Mouse (Mus musculus) midbrain, postnatal 0 days (tissue): ENCODE data around the gene Ldlrad3. TPM values are rescaled to one million over a fixed set of nuclear protein-coding genes. Genes with fewer than 3 reads are reported as not detected.
A peak's percentile ranks its signal among the peaks of the same experiment; 100 is the strongest.

ENCODE experiments used
- ATAC-seq: fragments of 200-750 bp; cut with Nextera tagmentation; 2 replicates; pipeline ENCODE4 v1.8.0; 2017; ENCODE audit warnings: moderate number of reproducible peaks, mild to moderate bottlenecking, moderate TSS enrichment, moderate library complexity; ENCODE audit not compliant: low FRiP score
- DNase-seq: peaks from one replicate; pipeline ENCODE4 v3.0.0-alpha.2; 2015; ENCODE audit warnings: low spot score
- H3K27ac ChIP-seq: fragments of 300-500 bp; sonication (generic); 2 replicates; pipeline ENCODE4 v1.5.1; 2014; ENCODE audit warnings: low read depth, mild to moderate bottlenecking, low read length, mixed read lengths
- H3K27me3 ChIP-seq: fragments of 300-500 bp; sonication (generic); 2 replicates; pipeline ENCODE4 v1.6.1; 2014; ENCODE audit warnings: low read length, control low read depth, mixed read lengths; ENCODE audit not compliant: insufficient read depth
- H3K36me3 ChIP-seq: fragments of 300-500 bp; sonication (generic); 2 replicates; pipeline ENCODE4 v1.6.1; 2014; ENCODE audit warnings: low read length, control low read depth, mixed read lengths; ENCODE audit not compliant: insufficient read depth
- H3K4me1 ChIP-seq: fragments of 300-500 bp; sonication (generic); 2 replicates; pipeline ENCODE4 v1.6.1; 2014; ENCODE audit warnings: mild to moderate bottlenecking, control low read depth, antibody characterized with exemption, low read length, mixed read lengths; ENCODE audit not compliant: insufficient read depth
- H3K4me2 ChIP-seq: fragments of 300-500 bp; sonication (generic); 2 replicates; pipeline ENCODE4 v1.6.1; 2014; ENCODE audit warnings: low read depth, mild to moderate bottlenecking, low read length, mixed read lengths; ENCODE audit not compliant: poor library complexity, severe bottlenecking
- H3K4me3 ChIP-seq: fragments of 300-500 bp; sonication (generic); 2 replicates; pipeline ENCODE4 v1.5.1; 2014; ENCODE audit warnings: low read depth, mild to moderate bottlenecking, low read length, moderate library complexity
- H3K9ac ChIP-seq: fragments of 300-500 bp; sonication (generic); replicated peaks from 2 replicates; pipeline ENCODE4 v1.6.1; 2014; ENCODE audit warnings: mild to moderate bottlenecking, low read length, moderate library complexity, mixed read lengths; ENCODE audit not compliant: poor library complexity, severe bottlenecking
- H3K9me3 ChIP-seq: fragments of 300-500 bp; sonication (generic); 2 replicates; pipeline ENCODE4 v1.6.1; 2016; ENCODE audit warnings: low read length, control low read depth
- CTCF ChIP-seq: IDR thresholded peaks from 2 replicates; pipeline ENCODE4 v1.5.1; 2016; ENCODE audit warnings: antibody characterized with exemption, mild to moderate bottlenecking
- WGBS: fragments of 180-500 bp; shearing (Covaris S2); extraction: QIAGEN DNeasy Blood & Tissue Kit; methylation state at CpG from one replicate; pipeline ENCODE4 v1.1.7; 2014; 5-methylcytosine and 5-hydroxymethylcytosine counted together
- polyA plus RNA-seq: library from polyadenylated mRNA; unstranded; fragments of >200 nt; fragmentation: Nextera tagmentation; extraction: Ambion mirVana; gene quantifications from 2 replicates; pipeline ENCODE4 v1.2.1, GENCODE M21; 2015
- total RNA-seq: library from RNA; depleted of rRNA; stranded (reverse); fragments of >200 nt; gene quantifications from 2 replicates; pipeline ENCODE4 v1.2.3, GENCODE M21; 2014

Ldlrad3 gene
- total and polyA plus RNA-seq, 2 experiments from 2014 or later = 18.4 to 25.0 TPM

- H3K27ac ChIP-seq = no peak overlapping the region
- H3K9me3 ChIP-seq = no peaks in the 10 kb centered on the region
- DNase-seq (no peak), ATAC-seq (no peak)
- H3K4me1 ChIP-seq = peaks cover 5% of the 10 kb centered on the region; the same call in 1 of the 2 replicates
- no peak overlapping the region for H3K4me3 ChIP-seq
- H3K9ac ChIP-seq = no peak overlapping the region
- no peak for TF ChIP-seq CTCF
- H3K36me3 ChIP-seq = no peaks in the 10 kb centered on the region
- no peaks in the 10 kb centered on the region for H3K27me3 ChIP-seq
- H3K4me2 ChIP-seq = no peak overlapping the region
- WGBS = 94% methylated on average over 4 of the region's 4 CpGs
These were observed 263.9 kb downstream of the Ldlrad3 start for GRCm38 (mm10) chr2:101922302-101922701.

DNA sequence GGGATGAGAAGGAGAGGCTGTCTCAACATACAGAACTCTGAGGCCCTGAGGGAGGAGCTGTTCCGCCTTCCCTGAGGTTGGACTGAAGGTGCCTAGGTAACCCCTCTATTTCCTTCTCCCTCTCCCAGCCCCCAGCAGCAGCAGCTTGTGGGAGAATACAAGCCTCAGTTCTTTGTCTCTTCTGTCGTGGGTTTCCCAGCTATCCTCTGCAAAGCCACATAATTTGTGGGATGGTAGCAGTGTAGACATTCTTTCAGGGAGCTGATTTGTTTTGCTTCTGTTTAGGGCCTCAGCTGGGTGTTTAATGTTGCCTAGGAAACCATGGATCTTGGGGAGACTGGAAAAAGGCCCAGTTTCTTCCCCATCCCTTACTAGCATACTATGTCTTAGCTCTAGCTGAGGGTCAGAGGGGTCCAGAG, 266.0 kb downstream of the Ldlrad3 start:
- H3K4me2 ChIP-seq = no peak overlapping the region
- H3K36me3 ChIP-seq = no peaks in the 10 kb centered on the region
- DNase-seq = peak; percentile 36
- H3K9me3 ChIP-seq = no peaks in the 10 kb centered on the region
- no peak for TF ChIP-seq CTCF
- no peak overlapping the region for H3K9ac ChIP-seq
- 0 out of 2 replicates have a peak overlapping the region, but pooled peaks have one; percentile 38 for H3K27ac ChIP-seq
- no peak overlapping the region for H3K4me3 ChIP-seq
- no peak for ATAC-seq
- no peaks in the 10 kb centered on the region for H3K27me3 ChIP-seq
- WGBS = 34% methylated on average over 2 of the region's 2 CpGs
- H3K4me1 ChIP-seq = peaks cover 5% of the 10 kb centered on the region; the same call in 1 of the 2 replicates

- TF ChIP-seq CTCF = no peak
- H3K36me3 ChIP-seq = no peaks in the 10 kb centered on the region
- H3K27me3 ChIP-seq = no peaks in the 10 kb centered on the region
- no peak overlapping the region for H3K4me3 ChIP-seq
- H3K27ac ChIP-seq = no peak overlapping the region
- 73% methylated on average over 7 of the region's 7 CpGs for WGBS
- DNase-seq (peak; percentile 33), ATAC-seq (0 out of 2 replicates have a peak, but pooled peaks have one; percentile 10)
- peaks cover 5% of the 10 kb centered on the region; the same call in 1 of the 2 replicates for H3K4me1 ChIP-seq
- H3K9ac ChIP-seq = no peak overlapping the region
- H3K4me2 ChIP-seq = no peak overlapping the region
- no peaks in the 10 kb centered on the region for H3K9me3 ChIP-seq
These were observed 267.7 kb downstream of the Ldlrad3 start for GRCm38 (mm10) chr2:101918518-101918917.

GRCm38 (mm10) chr2:101909326-101910080, 276.7 kb downstream of the Ldlrad3 start:
- no peak for TF ChIP-seq CTCF
- H3K36me3 ChIP-seq = 0 out of 2 replicates have a peak, but pooled peaks cover 3% of the 10 kb centered on the region
- no peaks in the 10 kb centered on the region for H3K4me1 ChIP-seq
- H3K9me3 ChIP-seq = no peaks in the 10 kb centered on the region
- H3K4me2 ChIP-seq = no peak overlapping the region
- no peak overlapping the region for H3K4me3 ChIP-seq
- ATAC-seq = no peak
- H3K9ac ChIP-seq = no peak overlapping the region
- no peak overlapping the region for H3K27ac ChIP-seq
- DNase-seq = no peak
- WGBS = 84% methylated on average over 15 of the region's 15 CpGs
- H3K27me3 ChIP-seq = no peaks in the 10 kb centered on the region

DNA sequence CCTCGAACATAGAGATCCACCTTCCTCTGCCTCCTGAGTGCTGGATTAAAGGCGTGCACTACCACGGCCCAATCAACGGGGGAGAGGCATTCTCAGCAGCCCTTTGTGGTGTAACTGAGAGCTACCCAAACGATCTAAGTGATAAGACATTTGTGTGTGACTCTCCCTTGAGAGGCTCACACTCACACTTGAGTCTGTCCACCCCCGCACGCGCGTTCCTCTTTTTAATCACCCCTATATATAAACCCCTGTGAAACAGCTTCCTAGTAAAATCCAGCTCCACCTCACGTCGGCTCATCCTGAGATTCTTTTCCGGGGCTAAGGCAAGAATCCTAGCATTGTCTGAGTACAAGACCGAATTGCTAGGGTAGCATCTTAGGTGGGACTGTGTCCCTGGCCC, 277.4 kb downstream of the Ldlrad3 start:
- Histone ChIP-seq H3K4me2 (no peak overlapping the region), H3K27ac (no peak overlapping the region), H3K4me3 (no peak overlapping the region), H3K27me3 (no peaks in the 10 kb centered on the region), H3K36me3 (0 out of 2 replicates have a peak, but pooled peaks cover 3% of the 10 kb centered on the region), H3K9ac (no peak overlapping the region), H3K4me1 (no peaks in the 10 kb centered on the region), H3K9me3 (no peaks in the 10 kb centered on the region)
- ATAC-seq (no peak), DNase-seq (no peak)
- WGBS = 72% methylated on average over 13 of the region's 13 CpGs
- no peak for TF ChIP-seq CTCF

- Histone ChIP-seq H3K4me2 (no peak overlapping the region), H3K36me3 (0 out of 2 replicates have a peak, but pooled peaks cover 3% of the 10 kb centered on the region), H3K27ac (no peak overlapping the region), H3K9me3 (no peaks in the 10 kb centered on the region), H3K4me3 (no peak overlapping the region), H3K27me3 (no peaks in the 10 kb centered on the region), H3K9ac (no peak overlapping the region), H3K4me1 (no peaks in the 10 kb centered on the region)
- TF ChIP-seq CTCF = no peak
- no peak for DNase-seq
- no peak for ATAC-seq
- 75% methylated on average over 10 of the region's 10 CpGs for WGBS
These were observed 278.7 kb downstream of the Ldlrad3 start for GRCm38 (mm10) chr2:101907386-101908022.
